Comparison of ENCODE assay signal across 16 mouse cellular contexts in the genomic region with DNA sequence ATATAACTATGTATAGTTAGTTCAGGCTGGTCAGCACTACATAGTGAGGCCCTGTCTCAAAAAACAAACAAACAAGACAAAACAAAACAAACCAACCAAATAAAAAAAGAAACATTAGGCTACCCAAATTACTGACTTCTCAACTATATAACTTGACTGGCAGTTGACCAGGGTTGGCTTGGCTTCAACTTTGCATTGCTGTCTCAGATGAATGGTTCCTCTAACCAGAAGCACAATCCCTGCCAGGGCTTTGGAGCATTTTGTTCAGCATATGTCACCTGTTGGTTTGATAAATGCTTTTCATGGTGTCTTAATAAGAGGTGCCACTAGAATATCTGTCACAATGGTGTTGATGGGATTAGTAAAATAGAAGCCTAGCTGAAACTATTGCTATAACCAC.
DNase-seq lines count a peak whose midpoint lies in the region; ATAC-seq lines count a peak whose summit lies in the region.
"Had no signal": no experiment of that assay in that cellular context is flagged by ENCODE, and none has a peak within 500 bp of the region (broad histone marks: within the 10 kb centered on the region; RNA-seq: fewer than 3 reads in every experiment).

No protein-coding gene starts in this region.

- no peak for ATAC-seq in cerebellum, adult (ENCODE audit: insufficient number of reproducible peaks, low FRiP score, low TSS enrichment)
- ATAC-seq: hindbrain, embryonic 16.5 days; intestine, embryonic 16.5 days had no signal

- DNase-seq in cerebellum, adult 11 months = peak; percentile 48
- DNase-seq in kidney, adult 9 months = peak; percentile 8
- no peak for DNase-seq in kidney, postnatal 14 days
- DNase-seq in cerebellum, adult 18-20 months = peak; percentile 62 to 66
- peak; percentile 68 to 74 for DNase-seq in cerebellum, postnatal 14 days
- no peak for DNase-seq in gastrocnemius, adult 18-20 months (ENCODE audit: low spot score)
- DNase-seq in urinary bladder, adult 2 months (ENCODE audit: low spot score) = no peak
- DNase-seq: adrenal gland, postnatal 36 days; gastrocnemius, adult 2 months; liver, embryonic 13.5 days; lung, adult 2 months; lung, postnatal 14 days; midbrain, embryonic 14.5 days had no signal

Comparison
In these comparisons a context has a peak if more than half of its experiments do, and no peak if none do; other contexts are left out.
1. DNase-seq: peak in cerebellum, adult 11 months (single experiment), kidney, adult 9 months (single experiment), cerebellum, adult 18-20 months (2 of 2) and cerebellum, postnatal 14 days (2 of 2); none in kidney, postnatal 14 days (single experiment), gastrocnemius, adult 18-20 months (single experiment) and urinary bladder, adult 2 months (single experiment).